Mouse (Mus musculus): ENCODE results near the gene Kdelr2.

DNA sequence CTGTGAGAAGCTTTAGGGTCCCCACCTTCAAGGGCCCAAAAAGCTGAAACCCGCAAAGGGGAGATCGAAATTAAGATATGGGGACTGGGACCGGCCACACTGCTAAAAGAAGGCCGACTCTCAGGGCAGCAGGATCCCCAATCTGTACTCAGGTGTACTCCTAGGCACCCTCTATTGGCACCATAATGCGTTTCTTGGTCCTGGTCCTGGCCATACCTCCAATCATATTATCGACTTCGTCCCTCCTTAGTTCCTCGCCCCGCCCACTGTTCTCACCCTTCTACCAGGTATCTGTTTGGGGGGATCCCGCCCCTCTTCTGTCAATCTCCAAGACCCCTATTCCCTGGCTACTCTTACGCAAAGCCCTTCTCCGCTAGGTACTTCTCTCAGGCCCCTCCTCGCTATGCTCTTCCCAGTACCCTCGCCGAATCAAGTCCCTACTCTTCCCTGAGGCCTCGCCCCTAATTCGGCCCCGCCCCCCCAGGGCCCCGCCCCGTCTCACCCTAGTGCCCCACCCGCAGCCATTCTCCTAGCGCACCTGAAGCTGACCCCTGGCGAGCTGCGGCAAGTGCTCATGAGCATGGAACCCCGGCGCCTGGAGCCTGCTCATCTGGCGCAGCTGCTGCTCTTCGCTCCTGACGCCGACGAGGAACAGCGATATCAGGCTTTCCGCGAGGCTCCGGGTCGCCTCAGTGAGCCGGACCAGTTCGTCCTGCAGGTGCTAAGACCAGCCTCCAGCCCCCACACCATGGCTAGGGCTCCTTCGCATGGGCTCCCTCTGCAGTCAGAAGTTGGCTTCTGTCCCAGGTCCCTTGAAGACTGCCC, 16.6 kb upstream of the Kdelr2 start:
- TF ChIP-seq CTCF (IDR thresholded peaks at IDR 0.05; ENCODE audit: low read depth) (peak; percentile 33; the same call in 1 of the 2 replicates), EP300 (optimal IDR thresholded peaks at IDR 0.05) (no peak)
